Mouse (Mus musculus): ENCODE results near the gene Rbms1.

Rbms1 gene

DNA sequence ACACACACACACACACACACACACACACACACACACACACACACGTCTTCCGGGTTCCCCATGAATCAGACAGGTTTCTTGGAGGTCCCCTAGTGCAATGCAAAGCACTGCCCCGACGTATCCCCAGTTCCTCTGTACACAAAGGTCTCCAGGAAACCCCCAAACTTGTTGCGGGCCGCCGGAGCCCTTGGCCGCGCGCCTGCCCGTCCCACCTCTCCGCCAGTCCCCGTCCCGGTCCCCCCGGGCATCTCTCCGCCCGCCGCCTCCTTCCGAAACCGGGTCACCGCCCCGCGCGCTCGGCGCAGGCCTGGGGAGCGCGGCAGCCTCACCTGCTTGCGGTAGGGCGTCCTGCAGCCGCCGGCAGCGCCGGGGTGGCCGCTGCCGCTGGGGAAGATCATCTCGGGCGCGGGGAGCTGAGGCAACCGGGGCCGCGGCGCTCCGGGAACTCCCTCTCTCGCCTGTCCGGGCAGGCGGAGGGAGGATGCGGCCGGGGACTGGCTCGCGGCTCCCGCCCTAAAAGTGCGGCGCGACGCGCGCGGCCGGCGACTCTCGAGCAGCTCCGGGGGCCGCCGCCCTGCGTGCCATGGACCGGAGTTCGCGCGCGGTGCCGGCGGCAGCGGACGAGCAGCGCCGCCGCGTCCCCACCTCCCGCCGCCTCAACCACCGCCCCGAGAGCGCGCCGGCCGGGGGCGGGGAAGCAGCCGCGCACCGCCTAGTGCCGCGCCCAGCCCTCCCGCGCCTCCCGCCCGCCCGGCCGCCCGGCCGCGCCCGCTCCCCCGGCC lies 82.0 kb downstream of the Rbms1 start:
- ATAC-seq (ENCODE audit: insufficient number of reproducible peaks, low FRiP score, low TSS enrichment), result peak; percentile 78

- no peak for ATAC-seq (ENCODE audit: insufficient number of reproducible peaks, low FRiP score, low TSS enrichment)
These were observed 82.8 kb downstream of the Rbms1 start for GRCm38 (mm10) chr2:60879966-60880788.

- ATAC-seq (ENCODE audit: insufficient number of reproducible peaks, low FRiP score, low TSS enrichment), result no peak
These were observed 83.7 kb downstream of the Rbms1 start for GRCm38 (mm10) chr2:60879141-60879818.

DNA sequence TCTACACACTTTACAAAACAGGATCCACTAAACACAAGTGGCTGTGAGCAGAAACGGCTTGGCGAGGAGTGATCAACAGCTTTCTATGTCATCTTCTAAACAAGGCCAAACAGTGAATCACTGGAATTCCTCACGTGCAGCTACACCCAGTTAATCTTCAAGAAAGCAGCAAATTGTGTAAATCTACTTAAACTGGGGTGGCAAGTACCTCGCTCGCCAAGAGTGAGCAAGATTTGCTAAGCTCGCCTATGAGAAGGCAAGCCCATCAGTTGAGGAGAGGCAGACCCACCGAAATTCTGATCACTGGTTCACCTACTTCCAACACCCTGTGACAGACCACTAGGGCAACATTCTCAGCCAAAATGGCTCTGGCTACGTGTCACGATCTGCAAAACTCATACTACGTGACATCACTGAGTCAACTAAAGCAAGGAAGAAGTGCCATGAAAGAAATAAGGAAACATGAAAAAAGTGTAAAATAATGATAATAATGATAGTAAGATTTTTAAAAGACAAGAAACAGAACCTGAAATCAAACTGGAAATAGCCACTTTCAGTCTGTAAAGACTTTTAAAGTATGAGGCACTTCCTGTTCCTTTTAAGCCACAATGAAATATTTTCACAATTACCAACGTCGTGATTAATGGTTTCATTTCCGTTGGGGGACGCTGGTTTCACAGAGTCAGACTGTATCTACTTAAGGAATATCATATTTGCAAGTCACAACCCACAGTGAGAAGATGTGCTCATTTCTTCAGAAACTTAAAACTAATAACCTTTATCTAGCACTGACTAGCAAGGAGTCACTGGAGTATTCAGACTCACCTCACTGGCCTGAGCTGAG lies 85.2 kb downstream of the Rbms1 start:
- ATAC-seq (ENCODE audit: insufficient number of reproducible peaks, low FRiP score, low TSS enrichment), result no peak

DNA sequence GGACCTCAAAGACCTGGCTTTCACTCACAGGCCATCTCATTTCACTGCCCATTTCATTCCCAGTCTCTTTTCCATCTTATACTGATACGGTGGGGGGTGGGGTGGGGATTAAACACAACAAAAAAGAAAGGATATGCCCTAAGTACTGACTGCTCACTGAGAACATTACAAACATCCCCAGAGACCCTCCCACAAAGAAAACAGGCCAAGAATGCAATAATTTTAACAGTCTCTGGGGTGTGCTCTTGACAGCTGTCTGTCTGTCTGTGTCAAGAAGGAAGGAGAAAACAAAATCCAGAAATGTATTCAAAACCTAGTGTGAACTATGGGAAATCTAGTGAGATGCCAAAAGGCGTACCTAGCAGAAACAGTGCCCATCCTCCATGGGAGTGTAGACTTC lies 86.1 kb downstream of the Rbms1 start:
- no peak for ATAC-seq (ENCODE audit: insufficient number of reproducible peaks, low FRiP score, low TSS enrichment)

DNA sequence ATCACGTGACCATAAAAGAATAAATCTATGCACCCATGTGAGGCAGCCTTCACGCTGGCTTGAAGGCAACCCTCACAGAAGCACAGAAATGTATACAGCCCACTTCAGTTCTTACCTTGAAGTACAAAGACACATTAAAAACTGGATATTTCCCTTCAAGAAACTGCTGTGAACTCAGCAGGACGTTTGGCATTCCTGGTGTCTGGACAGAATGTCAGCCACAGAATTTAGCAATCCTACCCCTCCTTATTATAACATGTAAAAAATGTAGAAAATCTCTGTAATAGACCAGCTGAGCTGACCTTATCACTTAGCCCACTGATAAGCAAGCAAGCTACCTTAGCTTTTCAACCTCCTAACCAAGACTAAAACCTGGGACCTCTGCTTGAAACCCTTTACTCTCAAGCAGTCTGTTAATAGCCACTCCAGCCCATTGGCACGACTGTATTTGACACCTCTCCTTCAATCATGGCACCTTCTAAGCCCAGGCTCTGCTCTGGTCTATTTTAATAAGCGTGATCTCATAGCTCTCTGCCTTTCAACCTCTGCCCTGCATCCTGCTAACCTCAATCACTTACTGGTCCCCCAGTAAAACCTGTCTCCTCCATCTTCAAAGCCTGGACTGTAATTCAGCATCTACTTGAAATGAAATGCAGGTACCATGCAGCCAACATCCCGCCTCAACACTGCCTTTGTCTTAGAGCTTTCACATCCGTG lies 90.7 kb downstream of the Rbms1 start:
- ATAC-seq (ENCODE audit: insufficient number of reproducible peaks, low FRiP score, low TSS enrichment), result no peak

GRCm38 (mm10) chr2:60871001-60871400 lies 92.0 kb downstream of the Rbms1 start:
- no peak for ATAC-seq (ENCODE audit: insufficient number of reproducible peaks, low FRiP score, low TSS enrichment)

DNA sequence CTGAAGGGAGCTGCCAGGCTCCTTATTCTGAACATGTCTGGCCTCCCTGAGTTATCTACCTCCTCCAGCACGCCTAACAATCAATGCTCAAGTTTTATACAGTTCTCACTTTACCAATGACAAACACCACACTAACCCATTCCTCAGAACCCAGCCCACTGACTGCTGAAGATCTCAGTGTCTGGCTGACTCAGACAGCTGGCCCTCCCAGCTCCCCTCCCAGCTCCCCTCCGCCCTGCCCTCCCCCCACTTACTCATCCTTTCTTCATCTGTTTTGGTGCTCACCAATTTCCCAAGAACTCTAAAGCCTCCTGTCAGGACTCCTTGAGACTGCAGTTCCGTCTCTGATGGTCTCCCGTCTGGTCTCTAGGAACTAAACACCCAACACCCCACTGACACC lies 92.5 kb downstream of the Rbms1 start:
- ATAC-seq (ENCODE audit: insufficient number of reproducible peaks, low FRiP score, low TSS enrichment), result no peak

- ATAC-seq (ENCODE audit: insufficient number of reproducible peaks, low FRiP score, low TSS enrichment), result no peak
These were observed 93.8 kb downstream of the Rbms1 start for GRCm38 (mm10) chr2:60869001-60869743.

DNA sequence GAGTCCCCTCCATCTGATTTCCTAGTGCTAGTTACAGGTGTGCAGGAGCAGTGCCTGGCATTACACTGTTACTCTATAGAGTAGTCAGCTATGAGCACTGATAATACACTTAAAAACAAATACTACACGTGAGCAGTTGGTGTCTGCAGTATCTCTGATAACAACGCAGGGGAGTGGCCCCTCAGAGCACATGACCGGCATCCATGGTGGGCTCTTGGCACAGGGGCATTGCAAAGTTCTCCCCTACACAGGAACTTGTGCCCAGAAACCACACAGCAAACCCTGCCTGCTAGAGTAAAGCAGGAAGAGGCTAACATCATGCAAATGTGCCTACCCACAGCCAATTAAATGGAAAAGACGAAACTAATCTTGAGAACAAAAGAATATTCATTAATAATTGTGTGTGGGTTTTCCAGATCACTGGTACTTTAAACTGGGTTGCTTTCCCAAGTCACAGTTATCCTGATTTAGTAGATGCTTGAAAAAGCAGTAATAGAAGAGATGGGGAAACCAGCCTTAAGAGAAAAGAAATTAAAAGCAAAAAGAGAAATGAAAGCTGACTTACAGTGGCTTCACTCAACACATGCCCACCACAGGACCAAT lies 94.8 kb downstream of the Rbms1 start:
- no peak for ATAC-seq (ENCODE audit: insufficient number of reproducible peaks, low FRiP score, low TSS enrichment)

DNA sequence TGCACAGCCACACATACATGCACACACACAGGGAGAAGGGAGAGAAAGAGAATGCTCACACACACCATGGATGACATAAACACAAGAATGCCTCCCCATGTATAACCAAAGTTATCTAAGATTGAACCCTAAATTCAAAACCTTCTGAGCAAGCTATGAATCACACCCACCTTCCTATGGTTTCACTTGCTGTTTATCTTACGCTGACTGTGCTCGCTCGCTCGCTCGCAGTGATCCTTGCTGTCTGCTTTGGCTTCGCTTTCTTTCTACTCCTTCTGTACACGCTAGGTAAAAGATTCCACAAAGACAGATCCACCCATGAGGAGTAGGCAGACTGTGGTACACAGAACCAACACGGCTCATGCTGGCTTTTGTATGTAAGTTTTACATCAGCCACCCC lies 95.7 kb downstream of the Rbms1 start:
- ATAC-seq (ENCODE audit: insufficient number of reproducible peaks, low FRiP score, low TSS enrichment), result no peak

DNA sequence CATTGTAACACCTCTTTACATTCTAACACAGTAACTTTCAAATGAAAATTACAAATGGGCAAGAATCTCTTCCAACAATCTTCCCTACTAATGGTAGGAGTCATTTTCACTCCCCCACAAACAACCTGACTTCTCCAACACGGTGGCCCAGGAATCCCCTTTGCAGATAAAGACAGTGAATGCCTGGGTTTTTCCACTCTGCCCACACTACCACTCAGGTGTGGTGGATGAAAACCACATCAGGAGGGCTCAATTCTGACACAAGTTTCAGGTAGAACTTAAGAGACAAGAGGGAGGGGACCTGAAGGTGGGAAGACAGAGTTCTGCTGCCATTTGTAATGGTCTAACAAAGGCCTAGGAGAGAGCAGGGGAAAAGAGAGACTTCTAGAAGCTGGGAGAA lies 97.1 kb downstream of the Rbms1 start:
- no peak for ATAC-seq (ENCODE audit: insufficient number of reproducible peaks, low FRiP score, low TSS enrichment)

DNA sequence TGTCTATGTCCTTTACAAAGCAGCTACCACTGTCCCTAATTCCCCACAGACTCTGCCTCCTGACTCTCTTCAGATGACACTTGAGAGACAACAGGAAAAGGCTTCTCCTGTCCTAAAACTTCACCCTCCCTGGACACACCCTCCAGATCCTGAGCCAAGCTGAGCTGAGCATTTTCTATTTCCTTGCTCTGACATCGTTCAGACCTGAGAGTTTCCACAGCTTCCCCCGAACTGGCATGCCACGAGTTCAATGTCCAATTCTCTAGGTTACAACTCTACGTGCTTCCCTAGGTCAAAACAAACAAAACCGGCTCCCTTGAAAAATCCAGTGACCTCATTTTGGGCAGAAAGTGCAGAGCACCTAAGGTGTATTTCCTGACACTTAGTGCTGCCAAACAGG lies 98.0 kb downstream of the Rbms1 start:
- no peak for ATAC-seq (ENCODE audit: insufficient number of reproducible peaks, low FRiP score, low TSS enrichment)

DNA sequence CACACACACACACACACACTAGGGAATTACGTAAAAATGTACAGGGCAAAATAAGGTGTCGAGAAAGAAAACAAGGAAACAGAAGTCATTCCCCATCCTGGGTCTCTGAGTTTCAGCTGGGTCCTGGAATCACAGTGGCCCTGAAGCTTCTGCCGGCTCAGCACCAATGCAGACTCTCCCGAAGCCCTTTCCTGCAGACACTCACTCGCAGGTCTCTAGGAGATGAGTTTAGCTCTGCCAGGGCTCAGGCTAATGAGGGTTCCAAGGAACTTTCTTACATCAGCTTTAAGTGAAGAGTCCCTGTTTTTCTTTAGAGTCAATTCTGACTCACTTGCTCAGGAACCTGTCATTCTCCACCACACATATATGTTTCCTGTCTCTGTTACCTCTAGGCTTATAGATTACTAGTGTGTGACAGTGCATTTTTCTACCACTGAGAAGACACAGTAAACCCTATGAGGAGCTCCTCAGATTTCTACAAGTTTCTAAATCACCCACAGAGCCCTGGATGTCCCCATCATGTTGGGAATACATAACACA lies 98.7 kb downstream of the Rbms1 start:
- ATAC-seq (ENCODE audit: insufficient number of reproducible peaks, low FRiP score, low TSS enrichment), result 0 out of 2 replicates have a peak, but pooled peaks have one; percentile 19

GRCm38 (mm10) chr2:60863827-60864226 lies 99.2 kb downstream of the Rbms1 start:
- 0 out of 2 replicates have a peak, but pooled peaks have one; percentile 20 for ATAC-seq (ENCODE audit: insufficient number of reproducible peaks, low FRiP score, low TSS enrichment)

DNA sequence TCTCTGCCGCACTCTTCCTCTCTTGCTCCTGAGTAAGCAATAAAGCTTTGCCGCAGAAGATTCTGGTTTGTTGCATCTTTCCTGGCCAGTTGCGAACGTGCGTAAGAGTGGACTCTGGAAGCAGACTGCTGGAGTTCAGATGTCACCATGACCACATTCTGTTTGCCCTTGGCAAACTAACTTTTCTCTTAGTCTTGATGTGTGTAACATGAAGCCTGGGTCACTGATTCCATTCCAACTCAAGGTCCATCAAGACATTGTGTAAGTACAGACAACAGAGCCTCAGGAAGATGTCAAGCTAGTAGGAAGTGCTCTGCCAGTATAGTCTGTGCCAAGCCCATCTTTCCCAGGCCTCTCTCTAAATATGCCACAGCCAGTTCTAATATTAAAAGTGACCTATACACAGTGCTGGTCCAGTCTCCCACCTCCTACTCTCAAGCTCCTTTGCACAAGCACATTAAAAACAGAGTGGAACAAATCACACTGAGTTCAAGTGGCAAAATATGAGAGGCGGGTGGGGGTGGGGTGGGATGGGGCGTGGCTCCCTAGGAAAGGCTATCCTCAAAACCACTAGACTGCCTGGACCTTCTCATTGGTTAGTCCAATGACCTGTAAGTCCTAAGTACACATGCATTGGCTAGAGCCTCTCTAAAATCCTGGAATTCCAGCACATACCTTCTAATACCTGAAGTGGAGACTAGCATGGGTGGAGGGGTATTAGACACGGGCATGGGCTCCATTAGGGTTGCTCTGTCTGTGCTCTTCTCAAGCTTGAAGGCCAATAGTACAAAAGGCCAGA lies 99.9 kb downstream of the Rbms1 start:
- no peak for ATAC-seq (ENCODE audit: insufficient number of reproducible peaks, low FRiP score, low TSS enrichment)

DNA sequence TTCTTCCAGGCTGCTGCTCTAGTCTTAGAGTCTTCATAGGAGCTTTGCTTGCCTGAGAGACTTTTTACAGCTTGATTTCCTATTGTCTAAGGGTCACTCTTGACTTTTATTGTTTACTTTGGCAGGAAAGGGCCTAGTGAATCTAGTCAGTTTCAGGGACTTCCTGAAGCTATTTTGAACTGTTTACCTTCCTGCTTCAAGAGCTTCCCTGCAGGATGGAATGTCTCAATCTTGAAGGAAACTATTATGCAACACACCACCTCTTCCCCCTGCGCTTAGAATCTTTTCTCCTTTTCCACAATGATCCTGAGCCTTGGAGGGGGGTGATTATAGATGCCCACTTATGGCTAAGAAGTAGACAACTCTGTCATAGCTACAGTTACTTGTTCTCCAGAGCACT lies 104.9 kb downstream of the Rbms1 start:
- no peak for ATAC-seq (ENCODE audit: insufficient number of reproducible peaks, low FRiP score, low TSS enrichment)

All from cerebellum, adult (tissue).